Mouse (Mus musculus): ENCODE results near the gene Sez6l2. TPM values are rescaled to one million over a fixed set of nuclear protein-coding genes. Genes with fewer than 3 reads are reported as not detected.

Sez6l2 gene
- total RNA-seq, 2 experiments from 2014 or later, result 23.3 to 30.4 TPM

DNA sequence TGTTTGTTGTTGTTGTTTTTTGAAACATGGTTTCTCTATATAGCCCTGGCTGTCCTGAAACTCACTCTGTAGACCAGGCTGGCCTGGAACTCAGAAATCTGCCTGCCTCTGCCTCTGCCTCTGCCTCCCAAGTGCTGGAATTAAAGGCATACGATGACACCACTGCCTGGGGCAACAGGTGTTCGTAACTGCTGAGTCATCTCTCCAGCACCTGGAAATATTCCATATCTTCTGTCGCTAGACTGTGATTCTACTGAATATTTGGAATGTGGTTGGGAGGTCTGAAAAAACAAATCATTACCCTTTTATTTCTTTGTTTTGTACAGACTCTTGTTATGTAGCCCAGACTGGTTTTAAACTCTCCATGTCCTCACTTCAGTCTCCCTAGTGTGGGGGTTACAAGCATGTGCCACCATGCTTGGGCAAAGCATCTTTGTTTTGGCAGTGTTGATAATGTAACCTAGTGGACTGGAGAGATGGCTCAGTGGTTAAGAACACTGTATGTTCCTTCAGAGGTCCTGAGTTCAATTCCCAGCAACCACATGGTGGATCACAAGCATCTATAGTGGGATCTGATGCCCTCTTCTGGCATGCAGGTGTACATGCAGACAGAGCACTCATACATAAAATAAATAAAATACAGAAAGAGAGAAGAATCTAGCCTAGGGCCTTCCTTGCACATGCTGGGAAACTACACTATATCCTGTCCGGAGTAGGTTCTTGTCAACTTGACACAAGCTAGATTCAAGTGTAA is 53.9 kb downstream of the Sez6l2 start:
- intact Hi-C loops (cut with DNase I), result no loop called here
- no peak for DNase-seq

DNA sequence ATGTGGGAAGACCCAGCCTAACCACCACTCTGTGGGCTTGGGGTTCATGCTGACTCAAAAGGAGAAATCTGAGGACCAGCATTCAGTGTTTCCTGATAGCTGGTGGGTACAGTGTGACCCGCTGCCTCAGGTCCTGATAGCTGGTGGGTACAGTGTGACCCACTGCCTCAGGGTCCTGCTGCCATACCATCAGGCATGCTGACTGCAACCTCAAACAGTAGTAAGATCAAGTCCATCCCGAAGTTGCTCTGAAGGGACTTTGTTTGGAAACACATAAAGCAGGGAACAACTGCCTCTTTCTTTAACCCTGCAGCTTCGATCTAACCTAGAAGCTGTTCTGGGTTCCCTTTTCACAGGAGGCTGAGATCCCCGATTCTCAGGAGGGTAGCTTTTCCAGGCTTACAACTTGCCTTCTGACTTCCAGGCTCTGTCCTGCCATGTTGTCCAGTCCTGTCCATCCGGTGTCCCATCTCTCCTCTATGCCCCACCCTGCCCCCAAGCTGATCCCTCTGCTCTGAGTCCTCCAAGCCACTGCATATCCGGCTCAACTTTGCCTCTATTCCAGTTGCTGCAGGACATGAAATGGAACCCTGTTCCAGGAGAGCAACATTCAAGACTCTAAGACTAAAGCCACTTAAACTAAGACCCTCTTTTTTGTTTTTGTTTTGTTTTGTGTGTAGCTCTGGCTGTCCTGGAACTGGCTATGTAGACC is 57.1 kb downstream of the Sez6l2 start:
- DNase-seq, result no peak
- intact Hi-C loops (cut with DNase I), result no loop called here

DNA sequence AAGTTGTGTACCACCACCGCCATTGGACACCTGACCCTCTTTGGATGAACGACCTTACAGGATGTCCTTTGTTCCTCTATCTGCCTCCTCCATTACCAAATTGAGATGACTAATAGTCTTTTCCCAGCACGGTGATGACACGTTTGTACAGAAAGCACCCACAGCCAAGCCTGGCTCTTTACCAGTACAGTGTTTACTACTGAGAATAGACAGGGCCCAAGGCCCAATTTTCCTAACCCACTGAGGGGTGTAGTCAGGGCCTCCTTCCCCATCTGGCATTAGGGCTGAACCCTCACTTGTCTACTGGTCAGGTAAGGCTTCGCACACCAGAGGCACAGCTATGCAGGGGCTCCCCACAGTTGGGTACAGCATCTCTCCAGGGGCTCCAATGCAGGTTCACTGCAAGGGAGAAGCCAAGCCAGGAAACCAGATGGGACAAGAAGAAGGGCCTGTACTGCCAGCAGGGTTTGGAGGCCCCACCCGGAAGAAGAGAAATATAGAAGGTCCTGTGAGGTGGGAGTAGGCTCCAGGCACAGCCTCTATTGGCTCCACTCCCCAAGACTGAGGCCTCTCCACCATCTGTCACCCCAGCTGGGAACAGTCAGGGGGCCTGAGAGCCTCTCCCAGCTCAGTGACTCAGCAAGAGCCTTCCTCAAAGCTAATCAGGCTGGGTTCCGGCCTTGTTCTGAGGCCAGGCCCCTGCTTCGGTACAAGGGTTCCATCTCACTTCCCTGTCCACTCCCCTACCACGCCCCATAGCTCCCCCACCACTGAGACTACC is 58.1 kb downstream of the Sez6l2 start:
- intact Hi-C loops (cut with DNase I), result no loop called here

DNA sequence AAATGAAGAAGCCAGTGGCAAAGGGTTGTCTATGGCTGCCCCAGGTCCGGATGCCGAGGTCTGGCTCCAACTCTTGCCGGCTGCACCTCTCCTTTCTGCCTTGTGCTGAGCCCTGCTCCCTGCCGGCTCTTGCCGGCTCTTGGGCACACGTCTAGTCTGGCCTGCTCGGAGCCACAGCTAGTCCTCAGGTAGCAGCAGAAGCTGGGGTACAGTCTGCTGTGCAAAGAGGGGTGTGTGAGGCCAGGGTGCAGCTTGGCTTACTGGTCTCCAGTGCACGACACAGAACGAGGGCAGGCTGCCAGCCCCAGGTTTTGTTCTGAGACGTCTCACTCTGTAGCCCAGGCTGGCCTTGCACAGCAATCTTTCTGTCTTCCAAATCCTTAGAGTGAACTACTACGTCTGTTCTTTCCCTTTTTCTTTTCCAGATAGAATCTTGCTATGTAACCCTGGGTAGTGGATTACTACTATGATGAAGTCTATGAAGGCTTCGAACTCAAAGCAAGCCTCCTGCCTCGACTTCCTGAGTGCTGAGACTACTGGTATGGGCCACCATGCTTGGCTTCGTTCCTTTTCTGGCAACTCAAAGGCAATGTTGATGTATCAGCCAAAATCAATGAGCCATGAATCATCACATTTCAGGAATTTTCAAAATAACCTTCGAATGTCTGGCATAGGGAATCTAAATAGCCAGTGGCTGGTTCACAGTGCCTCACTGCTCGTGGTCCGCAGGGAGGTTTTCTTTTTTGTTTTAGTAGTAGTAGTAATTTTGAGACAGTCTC is 59.1 kb downstream of the Sez6l2 start:
- intact Hi-C loops (cut with DNase I), result no loop called here
- DNase-seq, result no peak

More for the DNA sequence above, 58.1 kb downstream of the Sez6l2 start:
- peak; percentile 86 for DNase-seq

DNA sequence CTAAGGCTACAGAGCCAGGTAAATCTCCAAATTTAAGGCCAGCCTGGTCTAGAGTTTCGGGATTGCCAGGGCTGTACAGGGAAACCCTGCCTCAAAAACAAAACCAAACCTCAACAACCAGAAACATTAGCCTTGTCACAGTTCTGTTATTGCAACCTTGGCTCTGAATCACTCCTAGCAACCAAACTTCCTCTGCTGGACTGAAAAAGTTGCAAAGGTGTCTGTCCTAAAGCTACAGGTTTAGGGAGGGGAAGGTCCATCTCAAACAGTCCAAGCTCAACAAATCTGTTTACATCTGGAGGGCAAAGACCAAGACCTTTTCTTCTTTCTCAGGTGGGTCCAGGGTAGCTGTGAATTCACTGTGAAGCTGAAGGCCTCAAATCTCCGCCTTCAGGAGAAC is 60.7 kb downstream of the Sez6l2 start:
- intact Hi-C loops (cut with DNase I), result no loop called here
- no peak for DNase-seq

DNA sequence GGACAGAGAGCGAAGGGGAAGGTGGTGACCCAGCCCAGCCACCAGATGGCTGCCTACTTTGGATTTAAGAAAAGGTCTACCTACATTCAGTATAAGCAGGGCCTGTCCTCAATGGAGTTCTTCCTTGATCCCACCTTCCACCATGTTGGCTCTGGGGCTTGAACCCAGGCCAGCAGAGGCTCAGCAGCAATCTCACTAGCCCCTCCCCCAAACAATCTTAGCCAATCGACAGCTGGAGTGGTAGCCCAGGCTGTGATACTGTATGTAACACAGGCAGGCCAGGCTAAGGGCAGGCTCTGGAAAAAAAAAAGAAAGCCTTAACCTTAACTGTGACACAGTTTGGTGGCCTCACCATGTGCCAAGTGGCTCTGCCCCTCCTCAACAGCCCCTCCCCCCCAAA is 61.4 kb downstream of the Sez6l2 start:
- no peak for DNase-seq
- intact Hi-C loops (cut with DNase I), result no loop called here

DNA sequence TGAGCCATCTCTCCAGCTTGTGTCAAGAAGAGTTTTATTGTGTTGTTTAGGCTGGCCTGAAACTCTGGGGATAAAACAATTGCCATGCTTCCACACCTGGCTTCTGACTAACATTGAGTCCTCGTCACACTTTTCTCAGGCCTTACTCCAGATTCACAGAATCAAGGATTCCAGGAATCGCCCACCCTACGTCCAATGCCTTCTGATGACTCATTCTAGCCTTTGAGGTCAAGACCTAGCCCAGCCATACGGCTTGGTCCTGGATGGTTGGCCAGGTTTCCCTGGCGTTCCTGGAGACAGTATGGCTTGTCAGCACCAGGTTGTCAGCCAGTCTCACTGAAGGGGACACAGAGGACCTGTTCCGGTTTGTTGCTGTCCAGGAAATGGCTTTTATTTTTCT is 62.0 kb downstream of the Sez6l2 start:
- intact Hi-C loops (cut with DNase I), result no loop called here
- no peak for DNase-seq

DNA sequence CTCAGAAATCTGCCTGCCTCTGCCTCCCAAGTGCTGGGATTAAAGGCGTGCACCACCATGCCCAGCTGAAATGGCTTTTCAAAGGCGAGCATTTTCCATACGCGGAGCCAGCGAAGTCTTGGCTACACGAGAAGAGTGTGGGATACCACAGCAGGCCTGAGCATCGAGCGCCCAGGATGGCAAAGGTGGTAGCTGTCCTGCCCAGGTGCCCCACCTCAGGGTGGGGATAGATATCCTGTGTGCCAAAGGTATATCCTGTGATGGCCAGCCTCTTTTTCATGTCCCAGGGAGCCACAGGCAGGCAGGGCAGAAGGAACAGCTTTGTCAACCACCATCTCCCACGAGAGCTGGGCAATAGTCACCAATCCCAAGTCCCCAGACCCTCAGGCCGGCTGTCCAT is 62.5 kb downstream of the Sez6l2 start:
- DNase-seq, result no peak
- intact Hi-C loops (cut with DNase I), result no loop called here

DNA sequence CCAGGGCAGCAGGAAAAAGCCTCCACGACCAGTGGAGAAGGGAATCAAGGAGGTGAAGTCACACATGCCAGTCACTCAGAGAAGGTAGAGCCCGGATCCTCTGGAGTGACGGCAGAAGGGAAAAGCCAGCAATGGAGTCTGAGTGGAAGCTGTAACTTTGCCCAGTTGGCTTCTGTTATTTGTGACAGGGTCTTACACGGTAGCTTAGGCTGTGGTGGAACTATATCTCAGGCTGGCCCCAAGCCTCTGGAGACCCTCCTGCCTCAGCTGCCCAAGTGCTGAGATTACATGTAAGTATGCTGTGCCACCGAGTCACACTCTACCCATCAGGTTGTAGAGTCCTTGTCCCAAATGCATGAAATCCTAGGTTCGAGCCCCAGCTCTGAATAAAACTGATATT is 63.0 kb downstream of the Sez6l2 start:
- no peak for DNase-seq
- intact Hi-C loops (cut with DNase I), result no loop called here

DNA sequence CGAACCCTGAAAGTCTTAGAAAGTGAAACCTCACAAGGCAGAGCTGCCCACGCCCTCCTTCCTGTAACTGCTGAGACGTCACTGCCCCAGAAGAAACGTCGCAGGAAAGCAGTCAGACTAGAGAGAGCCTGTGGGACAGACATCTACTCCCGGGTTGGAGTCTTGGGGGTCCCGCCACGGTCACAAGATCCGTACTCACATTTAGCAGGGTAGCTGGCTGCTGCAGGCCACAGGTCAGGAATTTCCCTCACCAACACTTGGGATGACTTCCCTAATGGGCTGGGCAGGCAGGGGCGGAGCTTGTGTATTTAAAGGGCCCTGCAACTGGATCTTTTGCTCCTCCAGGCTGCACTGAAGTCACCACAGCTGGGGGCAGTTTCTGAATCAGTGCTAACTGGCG is 64.0 kb downstream of the Sez6l2 start, which contains the start of gene Mvp:
Mvp (minus strand) TSS at position 302 of the 400 bp plus-strand sequence.
- intact Hi-C loops (cut with DNase I), result loop anchor here (1.0 kb wide), 1 partner anchor 65 kb away; the partner anchor contains the start of gene Asphd1
- DNase-seq, result peak; percentile 83 to 84

DNA sequence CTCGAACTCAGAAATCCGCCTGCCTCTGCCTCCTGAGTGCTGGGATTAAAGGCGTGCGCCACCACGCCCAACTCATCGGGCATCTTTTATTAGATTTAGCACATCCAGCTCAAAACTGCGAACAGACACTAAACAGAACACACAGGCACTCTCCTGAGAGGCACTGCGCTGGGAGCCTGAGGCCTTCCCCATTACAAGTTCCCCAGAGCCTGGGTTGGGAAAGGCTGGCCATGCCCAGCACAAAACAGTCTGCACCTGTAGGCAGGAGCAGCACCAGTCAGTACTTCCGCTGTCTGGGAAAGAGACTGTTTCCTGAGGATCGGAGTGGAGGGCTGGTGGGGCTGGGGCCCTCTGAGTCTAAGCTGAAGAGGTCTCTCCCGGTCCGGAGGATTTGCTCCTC is 64.6 kb downstream of the Sez6l2 start:
- intact Hi-C loops (cut with DNase I), result loop anchor here (1.0 kb wide), 1 partner anchor 66 kb away; the partner anchor contains the start of gene Asphd1
- no peak for DNase-seq

DNA sequence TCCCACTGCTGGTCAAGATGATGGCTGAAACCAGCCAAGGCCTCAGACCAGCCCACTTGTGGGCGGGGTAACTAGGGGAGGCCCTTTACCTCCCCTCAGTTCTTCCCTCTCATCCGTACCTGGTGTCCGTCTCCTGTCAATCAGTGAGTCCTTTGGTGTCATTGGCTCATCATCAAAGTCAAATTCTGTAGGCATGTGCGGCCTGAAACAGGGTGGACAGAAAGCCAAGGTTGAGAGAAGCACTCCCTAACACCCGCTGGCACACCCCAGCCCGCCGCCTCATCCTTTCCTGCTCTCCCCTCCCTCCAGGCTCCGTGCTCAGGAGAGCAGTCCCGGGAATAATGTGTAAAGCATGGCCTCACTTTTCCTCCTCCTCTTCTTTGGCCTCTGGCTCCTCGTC is 65.7 kb downstream of the Sez6l2 start:
- peak in 1 of 2 experiments; percentile 54 for DNase-seq
- intact Hi-C loops (cut with DNase I), result loop anchor here (2.0 kb wide), 1 partner anchor 41 kb away; the partner anchor contains the start of gene Cdipt

DNA sequence TGATC is 65.9 kb downstream of the Sez6l2 start, which contains the start of gene Pagr1b:
Pagr1b (minus strand) TSS at position 4 of the 5 bp plus-strand sequence.
- DNase-seq, result no peak
- intact Hi-C loops (cut with DNase I), result loop anchor here (2.0 kb wide), 1 partner anchor 41 kb away; the partner anchor contains the start of gene Cdipt

DNA sequence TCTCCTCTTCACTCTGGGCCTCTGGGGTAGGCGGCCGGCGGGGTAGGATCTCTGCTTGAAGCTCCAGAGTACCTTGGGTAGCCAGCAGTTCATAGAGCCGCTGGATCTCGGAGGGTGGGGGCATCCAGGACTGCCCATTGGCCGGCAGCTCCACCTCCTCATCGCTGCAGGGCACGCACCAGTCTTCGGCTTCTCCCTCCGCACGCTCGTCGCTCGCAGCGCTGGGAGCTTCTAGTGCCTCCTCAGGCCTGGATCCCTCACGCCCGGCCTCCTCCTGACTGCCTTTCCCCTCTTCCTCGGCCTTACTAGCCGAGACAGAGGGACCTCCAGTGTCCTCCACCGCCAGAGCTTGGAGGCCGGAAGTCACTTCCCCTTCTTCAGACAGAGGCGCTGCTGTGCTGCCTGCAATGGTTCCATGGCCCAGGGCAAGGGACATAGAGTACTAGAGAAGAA is 66.1 kb downstream of the Sez6l2 start:
- no peak for DNase-seq
- intact Hi-C loops (cut with DNase I), result loop anchor here (2.0 kb wide), 1 partner anchor 42 kb away; the partner anchor contains the start of gene Cdipt

DNA sequence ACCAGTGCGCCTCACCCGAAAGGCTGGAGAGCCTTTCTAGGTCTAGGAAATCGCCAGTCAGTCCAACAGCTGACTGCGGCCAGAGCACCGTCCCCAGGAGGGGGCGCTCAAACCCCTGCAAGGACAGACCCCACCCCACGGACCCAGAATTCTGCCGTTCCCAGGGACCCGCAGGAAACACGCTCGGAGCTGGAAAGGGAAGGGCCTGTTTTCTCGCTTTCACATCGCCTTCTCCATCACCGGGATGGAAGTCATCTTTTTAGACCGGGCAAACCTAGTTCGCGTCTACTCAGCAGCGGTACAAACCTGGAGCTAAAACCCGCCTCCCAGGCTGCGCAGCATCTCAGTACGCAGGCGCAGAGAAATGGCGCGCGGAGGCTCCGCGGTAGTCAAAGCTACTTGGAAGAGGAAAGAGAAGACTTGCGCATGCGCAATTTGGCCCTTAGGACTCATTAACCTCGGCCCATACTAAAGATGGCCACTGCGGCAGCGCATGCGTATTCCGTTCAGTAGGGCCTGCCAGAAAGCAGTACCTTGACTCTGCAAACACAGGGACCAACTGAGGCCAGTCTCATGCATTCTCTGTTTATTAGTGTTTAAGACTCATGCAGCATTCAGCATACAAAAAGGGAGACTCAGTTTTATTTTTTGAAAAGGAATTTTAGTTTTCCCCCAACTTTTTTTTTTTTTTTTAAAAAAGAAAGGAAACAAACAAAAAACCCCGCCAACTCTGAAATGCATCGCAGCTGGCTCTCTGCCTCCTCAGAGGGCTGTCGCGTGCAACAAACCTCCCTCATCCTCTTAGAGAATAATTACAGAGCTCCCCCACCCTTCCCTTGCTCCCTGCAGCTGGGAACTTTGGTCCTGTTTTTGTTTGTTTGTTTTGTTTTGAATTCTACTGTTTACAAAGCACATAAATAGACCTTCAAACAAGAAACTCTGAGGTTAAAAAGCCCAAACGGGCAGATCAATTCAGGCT is 66.9 kb downstream of the Sez6l2 start, which contains the start of gene Pagr1a:
Pagr1a (minus strand) TSS at position 382 of the 979 bp plus-strand sequence.
- DNase-seq, result peak; percentile 98
- intact Hi-C loops (cut with DNase I), result loop anchor here (2.0 kb wide), 1 partner anchor 42 kb away; the partner anchor contains the start of gene Cdipt

DNA sequence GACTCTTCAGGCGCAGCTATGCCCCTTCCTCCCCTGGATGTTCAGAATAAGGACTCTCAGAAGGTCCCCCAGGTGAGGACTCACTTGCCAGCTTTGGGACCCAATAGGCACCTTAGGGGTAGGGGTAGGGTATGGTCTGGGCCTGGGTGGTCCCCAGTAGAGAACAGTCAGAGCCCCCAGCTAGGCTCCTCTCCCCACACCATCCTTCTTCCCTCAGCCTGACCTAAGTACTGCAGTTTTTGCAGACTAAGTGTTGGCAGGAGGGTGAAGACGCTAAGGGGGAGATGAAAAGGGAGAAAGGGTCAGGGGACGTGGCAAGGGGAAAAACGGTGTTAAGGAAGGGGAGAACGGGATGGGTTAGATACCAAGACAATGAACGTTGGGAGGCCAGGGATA is 67.6 kb downstream of the Sez6l2 start:
- intact Hi-C loops (cut with DNase I), result loop anchor here (2.0 kb wide), 1 partner anchor 43 kb away; the partner anchor contains the start of gene Cdipt
- no peak for DNase-seq

DNA sequence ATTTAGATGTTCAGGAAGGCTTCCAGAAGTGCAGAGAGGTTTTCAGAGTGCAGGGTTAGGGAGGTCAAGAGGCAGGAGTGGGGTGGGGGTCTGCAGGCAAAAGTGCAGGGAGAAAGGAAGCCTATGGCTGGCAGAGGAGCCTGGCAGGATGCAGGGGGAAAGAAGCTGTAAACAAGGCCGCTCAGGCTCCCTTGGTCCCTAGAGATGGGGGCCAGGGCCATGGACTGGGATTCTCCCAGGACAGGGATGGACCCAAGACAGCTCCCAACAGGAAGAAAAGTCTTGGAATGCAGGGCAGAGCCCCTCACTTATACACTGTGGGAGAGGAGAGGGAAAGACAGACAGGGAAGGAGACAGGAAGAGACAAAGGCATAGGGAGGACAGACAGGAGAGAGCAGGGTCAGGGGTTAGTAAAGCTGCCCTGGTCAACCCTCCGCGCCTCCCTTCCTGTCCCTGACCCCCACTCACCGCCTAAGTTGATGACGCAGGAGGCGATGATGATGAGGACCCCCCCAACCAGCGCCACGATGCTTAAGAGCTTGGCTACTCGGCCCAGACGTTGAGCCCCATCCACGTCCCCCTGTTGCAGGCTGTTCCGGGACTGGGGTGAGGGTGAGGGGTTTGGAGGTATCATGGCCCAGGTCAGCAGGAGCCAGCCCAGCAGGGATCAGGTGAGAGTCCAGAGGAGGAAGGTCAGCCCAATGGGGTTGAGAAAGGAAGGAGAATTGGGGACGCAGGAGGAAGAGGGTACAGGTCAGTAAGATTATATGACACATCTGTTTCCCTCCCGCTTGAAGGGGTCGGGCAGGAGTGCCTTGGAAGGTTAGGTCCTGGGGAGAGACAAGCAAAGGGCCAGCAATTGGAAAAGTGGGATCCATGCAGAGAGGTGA is 68.3 kb downstream of the Sez6l2 start:
- intact Hi-C loops (cut with DNase I), result no loop called here
- DNase-seq, result peak in 1 of 2 experiments; percentile 21

DNA sequence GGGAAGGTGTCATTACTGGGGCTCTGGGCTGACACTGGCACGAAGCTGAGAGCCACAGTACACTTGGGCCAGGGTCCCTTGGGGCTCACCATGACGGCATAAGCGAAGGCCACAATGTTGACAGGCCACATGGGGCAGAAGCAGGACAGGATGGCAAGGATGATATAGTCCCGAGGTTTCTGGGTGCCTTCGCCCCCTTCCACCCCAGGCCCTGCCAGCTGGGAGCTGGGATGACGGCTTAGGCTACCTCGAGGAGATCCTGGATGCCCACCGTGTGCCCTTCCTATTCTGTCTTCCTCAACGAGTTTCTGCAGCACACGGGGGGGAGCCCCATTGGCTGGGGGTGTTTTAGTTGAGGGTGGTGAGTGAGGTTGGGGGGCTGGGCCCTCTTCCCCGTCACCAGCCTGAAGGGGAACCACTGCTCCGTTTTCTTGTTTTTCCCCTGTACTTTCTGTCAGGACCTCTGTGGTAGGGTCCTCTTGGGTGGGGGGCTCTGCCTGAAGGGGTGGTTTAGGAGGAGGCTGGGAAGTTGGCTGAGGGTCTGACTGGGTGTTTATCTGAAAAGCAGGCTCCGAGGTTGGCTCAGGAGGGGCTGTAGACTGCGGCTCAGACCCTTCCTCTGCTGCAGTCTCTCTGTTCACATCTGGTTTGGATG is 69.1 kb downstream of the Sez6l2 start:
- no peak for DNase-seq
- intact Hi-C loops (cut with DNase I), result no loop called here

Measured in heart, postnatal 10 days (tissue).